Mouse (Mus musculus) monocyte, adult 5-6 weeks (primary cell): ENCODE data around the gene Grin1. TPM values are rescaled to one million over a fixed set of nuclear protein-coding genes. Genes with fewer than 3 reads are reported as not detected.

Experiments used
- ATAC-seq: fragments of 153-309, 156-312 bp; replicated peaks from 2 replicates; pipeline ENCODE4 v1.8.0; 2017; ENCODE audit warnings: mild to moderate bottlenecking; ENCODE audit not compliant: low TSS enrichment, insufficient number of reproducible peaks, severe bottlenecking, poor library complexity, low FRiP score
- total RNA-seq: library from RNA; stranded (forward); fragments of 200-1000, 200-491, 200-594 nt; gene quantifications from 3 replicates; pipeline ENCODE4 v1.2.3, GENCODE M21; 2017

The Grin1 gene
- total RNA-seq, 1 experiment from 2014 or later = not detected

DNA sequence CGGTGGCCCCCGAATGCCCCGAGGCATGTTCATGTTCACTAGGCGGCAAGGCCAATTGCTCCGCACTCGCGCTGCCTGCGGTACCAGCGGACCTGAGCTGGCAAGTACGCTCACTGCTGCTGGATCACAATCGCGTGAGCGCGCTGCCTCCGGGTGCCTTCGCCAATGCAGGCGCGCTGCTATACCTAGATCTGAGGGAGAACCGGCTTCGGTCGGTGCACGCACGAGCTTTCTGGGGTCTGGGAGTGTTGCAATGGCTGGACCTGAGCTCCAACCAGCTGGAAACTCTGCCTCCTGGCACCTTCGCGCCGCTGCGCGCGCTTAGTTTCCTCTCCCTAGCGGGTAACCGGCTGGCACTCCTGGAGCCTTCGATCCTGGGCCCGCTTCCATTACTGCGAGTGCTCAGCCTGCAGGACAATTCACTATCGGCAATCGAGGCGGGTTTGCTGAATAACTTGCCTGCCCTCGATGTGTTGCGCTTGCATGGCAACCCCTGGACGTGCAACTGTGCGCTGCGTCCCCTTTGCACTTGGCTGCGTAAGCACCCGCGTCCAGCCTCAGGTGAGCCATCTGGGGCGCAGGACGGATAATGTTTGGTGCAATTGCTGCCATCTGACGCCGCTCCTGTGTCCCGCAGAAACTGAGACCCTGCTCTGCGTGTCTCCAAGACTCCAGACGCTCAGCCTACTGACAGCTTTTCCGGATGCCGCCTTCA lies 28.7 kb downstream of the Grin1 start:
- ATAC-seq = no peak

GRCm38 (mm10) chr2:25289651-25290050 lies 29.3 kb downstream of the Grin1 start, which contains the start of gene Lrrc26:
Gene Lrrc26, plus strand, starts transcription at chr2:25289915.
- no peak for ATAC-seq

- ATAC-seq = no peak
These were observed 30.1 kb downstream of the Grin1 start for GRCm38 (mm10) chr2:25288734-25289345.

DNA sequence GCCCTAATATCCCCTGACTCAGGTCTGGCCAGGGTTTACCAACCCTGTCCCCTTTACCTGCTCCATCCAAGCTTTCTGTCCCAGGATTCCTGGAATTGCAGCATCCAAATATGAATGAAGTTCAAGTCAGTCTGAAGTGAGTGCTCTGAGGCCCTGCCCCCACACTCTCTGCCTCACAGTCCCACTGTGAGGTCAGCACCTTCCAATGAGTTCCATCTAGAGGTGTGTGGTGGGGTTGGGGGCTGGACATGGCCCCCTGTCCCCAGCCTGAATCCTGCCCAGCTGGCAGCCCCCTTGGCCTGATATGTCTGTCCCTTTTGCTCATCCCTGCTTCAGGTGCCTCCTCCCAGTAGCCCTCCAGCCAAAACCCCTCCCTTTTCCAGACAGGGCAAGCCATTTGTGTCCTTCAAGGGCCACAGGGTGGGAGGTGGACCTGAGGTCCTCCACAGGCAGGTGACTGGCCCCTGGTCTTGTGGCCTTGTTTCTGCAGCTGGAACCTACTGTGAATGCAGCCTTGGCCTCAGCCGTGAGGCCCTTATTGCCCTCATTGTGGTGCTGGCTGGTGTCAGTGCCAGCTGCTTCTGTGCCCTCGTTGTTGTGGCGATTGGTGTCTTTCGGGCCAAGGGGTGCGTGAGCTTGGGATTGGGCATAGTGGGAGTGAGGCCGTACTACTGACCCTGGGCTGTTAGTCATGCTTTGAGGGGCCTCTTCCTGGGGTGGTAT lies 30.9 kb downstream of the Grin1 start, which contains the start of gene Tmem210:
Tmem210 (plus strand) TSS at position 219 of the 723 bp plus-strand sequence.
- ATAC-seq = no peak

DNA sequence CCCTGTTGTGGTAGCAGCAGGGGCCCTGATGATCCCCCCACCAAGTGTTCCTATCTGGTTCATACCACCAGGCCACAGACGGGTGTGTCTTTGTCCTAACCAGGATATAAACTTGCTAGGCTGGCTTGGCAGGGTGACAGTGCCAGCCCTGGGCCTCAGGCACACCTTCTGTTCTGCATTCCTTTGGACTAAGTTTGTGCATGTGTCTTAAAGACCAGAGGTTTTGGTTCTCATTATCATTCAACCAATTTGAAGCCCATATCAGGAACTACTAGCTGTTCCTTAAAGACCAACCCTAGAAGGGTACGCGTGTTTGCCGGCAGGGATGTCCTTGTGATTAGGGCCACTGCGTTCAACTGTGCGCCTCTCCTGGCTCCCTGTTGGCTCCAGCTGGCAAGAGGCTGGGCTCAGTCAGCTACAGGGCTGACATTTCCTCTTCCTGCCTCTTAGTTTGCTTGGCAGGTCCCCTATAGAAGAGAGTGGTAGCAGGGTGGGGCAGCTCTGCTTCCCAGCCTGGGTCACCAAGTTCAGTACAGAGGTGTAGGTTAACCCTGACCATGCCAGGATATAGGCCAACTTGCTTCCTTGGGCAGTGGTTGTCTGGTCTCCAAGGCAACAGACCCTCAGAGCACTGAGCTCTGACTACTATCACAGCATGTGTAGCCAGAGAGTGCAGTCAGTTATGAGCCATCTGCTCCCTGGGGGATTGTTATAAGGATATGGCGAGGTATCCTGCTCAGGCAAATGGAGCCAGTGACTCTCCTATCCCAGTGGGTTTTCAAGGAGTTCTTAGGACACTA lies 31.9 kb downstream of the Grin1 start:
- ATAC-seq = no peak

GRCm38 (mm10) chr2:25286314-25286713 lies 32.7 kb downstream of the Grin1 start:
- ATAC-seq = no peak

DNA sequence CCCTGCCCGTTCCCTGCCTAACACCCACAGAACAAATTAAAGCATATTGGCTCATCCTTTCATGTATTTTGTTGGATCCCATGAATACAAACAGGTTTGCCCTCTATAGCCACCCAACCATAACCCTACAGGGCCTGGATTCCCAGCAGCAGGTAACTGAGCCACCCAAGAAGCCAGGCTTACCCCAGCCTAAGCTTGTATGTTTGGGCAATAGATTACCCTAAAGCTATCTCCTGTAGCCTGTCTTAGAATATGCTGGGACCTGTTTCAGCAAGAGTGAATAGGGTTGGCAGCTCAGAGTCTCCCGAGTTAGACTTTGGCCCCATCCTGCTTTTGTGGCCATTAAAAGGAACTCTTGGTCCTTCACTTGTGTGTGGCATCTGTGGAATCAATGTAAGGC lies 33.4 kb downstream of the Grin1 start:
- no peak for ATAC-seq

DNA sequence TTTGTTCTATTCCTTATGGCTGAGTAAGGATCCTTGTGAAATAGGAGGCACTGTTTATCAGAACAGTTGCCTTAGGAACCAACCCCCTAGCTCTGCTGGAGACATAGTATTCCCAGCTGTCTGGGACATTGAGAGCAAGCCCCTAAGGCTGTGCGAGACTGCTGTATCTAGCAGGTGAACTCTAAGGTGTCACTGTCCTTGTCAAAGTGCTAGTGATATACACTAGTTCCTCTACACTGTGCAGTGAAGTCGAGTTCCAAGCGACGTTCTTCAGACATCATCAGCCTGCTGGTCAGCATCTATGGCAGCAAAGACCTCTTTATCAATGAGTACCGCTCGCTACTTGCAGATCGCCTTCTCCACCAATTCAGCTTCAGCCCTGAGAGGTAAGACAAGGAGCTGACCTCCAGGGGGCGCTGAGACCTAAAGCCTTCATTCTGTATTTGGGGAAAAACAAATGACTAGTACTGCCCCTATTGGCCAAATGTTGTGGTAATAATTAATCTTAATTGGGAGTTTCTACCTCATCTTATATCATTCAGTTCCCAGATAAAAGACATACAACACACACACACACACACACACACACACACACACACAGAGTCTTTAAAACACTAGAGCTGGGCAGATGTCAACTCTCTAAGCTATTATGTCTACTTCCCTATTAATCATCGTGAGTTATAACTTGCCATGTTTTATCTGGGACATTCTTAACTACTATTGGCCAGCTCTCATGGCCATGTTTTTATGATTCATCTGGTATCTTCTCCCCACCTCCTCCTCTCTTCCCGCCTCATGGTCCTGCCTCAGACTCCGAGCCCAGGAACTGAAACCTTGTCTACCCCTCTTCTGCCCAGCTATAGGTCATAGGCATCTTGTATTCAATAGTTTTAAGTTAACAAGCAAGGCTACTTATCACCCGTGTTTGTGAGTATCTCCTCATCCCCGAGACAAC lies 39.8 kb downstream of the Grin1 start:
- ATAC-seq = peak; percentile 83

GRCm38 (mm10) chr2:25273010-25273409 lies 46.0 kb downstream of the Grin1 start:
- ATAC-seq = no peak

GRCm38 (mm10) chr2:25272515-25272914 lies 46.5 kb downstream of the Grin1 start:
- ATAC-seq = no peak

GRCm38 (mm10) chr2:25271827-25272511 lies 47.0 kb downstream of the Grin1 start, which contains the start of the genes Ssna1 and Anapc2:
Gene Ssna1, minus strand, starts transcription at chr2:25272438.
Gene Anapc2, plus strand, starts transcription at chr2:25272478.
- peak; percentile 94 for ATAC-seq

DNA sequence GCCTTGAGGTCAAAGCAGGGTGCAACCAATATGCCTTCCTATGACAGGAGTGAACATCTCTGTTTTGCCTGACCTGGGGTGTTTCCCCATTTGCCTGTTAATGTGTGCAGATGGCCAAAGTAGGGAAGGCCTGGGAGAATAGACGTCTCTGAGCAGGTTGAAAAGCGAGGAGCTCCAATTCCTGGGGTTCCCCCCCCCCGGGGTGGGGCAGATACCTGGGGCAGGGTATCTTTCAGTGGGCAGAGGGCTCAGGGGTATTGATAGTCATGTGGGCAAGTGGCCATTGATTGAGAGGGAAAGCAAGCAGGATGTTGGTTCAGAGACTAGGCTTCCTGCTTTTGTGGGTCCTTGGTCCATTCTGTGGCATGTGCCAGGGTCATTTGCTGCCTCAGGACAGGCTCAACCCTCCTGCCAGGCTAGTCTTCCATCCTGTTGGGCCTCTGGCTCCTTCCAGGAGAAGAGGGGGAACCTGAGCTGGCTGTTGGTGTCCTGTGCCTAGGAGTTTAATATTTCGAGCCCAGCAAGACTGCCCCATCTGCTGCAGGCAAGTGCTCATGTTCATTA lies 51.2 kb downstream of the Grin1 start:
- no peak for ATAC-seq

- no peak for ATAC-seq
These were observed 51.7 kb downstream of the Grin1 start for GRCm38 (mm10) chr2:25267241-25267640.

DNA sequence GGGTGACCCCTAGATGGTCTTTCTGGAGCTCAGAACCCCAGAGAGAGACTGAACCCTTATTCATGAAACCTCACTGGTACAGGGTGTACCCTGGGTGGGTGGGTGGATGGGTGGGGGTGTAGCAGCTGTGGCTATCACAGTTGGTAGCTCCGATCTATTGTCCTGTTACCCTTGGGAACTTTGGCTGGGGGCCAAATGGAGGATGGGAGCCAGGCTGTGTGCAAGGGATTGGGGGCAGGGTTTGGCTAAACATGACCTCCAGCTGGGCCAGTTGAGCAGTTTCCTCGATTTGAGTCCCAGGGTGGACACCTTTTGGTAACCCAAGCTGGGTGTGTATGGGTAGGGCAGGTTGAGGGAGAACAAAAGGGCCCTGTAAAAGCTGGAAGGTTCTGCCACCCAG lies 52.3 kb downstream of the Grin1 start:
- no peak for ATAC-seq

DNA sequence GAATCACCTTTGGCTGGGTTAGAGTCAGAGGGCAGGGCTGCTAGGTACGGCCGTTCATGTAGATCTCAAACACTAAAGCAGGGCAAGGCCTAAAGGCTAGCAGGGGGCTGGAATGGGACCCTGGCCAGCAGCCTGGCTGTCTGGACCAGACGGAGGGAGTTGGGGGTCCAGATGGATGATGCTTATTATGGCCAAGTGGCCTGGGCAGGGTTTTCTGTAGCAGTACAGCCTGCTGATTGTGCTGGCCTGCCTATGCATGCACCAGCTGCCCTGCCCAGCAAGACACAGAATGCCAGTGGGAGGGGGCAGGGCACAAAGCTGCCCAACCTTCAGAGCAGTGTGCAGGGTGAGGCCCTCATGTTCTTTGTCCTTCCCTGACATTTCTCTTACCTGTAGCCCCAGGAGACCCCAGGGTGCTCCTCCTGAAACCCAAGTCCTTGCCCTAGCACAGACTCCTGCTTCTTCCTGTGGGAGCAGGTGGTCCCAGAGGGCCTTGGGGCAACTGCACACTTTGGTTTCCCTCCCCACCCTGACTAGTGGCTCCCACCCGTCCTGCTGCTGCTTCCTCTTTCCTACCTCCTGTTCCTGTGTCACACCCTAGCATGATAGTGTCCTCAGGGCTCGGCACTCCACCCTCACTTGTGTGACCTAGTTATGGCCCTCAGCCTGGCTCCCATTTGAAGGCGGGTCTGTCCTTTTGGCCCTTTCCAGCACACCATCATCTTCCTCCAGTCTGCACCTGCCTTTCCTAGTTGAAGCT lies 52.9 kb downstream of the Grin1 start:
- peak; percentile 47 for ATAC-seq

DNA sequence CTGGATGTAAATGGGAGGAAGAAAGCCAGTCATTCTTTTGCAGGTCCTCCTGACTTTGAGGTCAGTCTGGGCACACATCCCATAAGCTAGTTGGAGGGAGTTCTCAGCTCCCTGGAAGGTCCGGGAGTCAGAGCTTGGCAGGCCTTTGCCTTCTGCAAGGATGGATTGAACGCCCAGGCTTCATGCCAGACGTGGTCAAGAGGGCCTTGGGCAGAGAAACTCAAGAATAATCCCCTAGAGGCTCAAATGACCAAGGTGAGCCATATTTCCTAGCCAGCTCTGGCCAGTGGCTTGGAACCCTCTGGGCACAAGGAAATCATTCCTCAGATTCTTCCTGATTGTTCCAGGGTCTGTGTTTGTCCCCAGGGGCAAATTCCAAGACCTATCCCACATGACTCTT lies 54.1 kb downstream of the Grin1 start:
- ATAC-seq = no peak
